Mouse (Mus musculus) kidney, postnatal 4 days (tissue): ENCODE results near the gene Ttc39d.
"Not testable (repeated sequence)": the region's sequence is repeated elsewhere in the genome, so short reads cannot be mapped to it uniquely, and the experiment has no call there.

ENCODE experiments used
- DNase-seq, 2 experiments: peaks; one replicate each; pipeline ENCODE4 v3.0.0; 2021; ENCODE audit warnings: mixed read lengths in 2 of 2

The Ttc39d gene

GRCm38 (mm10) chr17:80206671-80207581 is at the start of gene Ttc39d, which contains the start of gene Srsf7:
TSS of gene Ttc39d (plus strand) at chr17:80207460.
TSS of gene Srsf7 (minus strand) at chr17:80207307.
- peak; percentile 99 for DNase-seq

- no peak for DNase-seq
These were observed 49.8 kb upstream of the Ttc39d start for GRCm38 (mm10) chr17:80157489-80157888.

- DNase-seq = peak; percentile 81 to 86
These were observed 46.8 kb upstream of the Ttc39d start for GRCm38 (mm10) chr17:80160454-80160853.

- no peak for DNase-seq
These were observed 43.3 kb upstream of the Ttc39d start for GRCm38 (mm10) chr17:80163991-80164390.

GRCm38 (mm10) chr17:80165741-80166140 is 41.5 kb upstream of the Ttc39d start:
- peak in 1 of 2 experiments; percentile 21 for DNase-seq

GRCm38 (mm10) chr17:80166346-80166745 is 40.9 kb upstream of the Ttc39d start:
- DNase-seq = no peak

- no peak for DNase-seq
These were observed 39.8 kb upstream of the Ttc39d start for GRCm38 (mm10) chr17:80167436-80167835.

- peak; percentile 17 to 46 for DNase-seq
These were observed 39.4 kb upstream of the Ttc39d start for GRCm38 (mm10) chr17:80167851-80168251.

GRCm38 (mm10) chr17:80168425-80169182 is 38.7 kb upstream of the Ttc39d start:
- peak; percentile 69 to 75 for DNase-seq

GRCm38 (mm10) chr17:80169792-80170191 is 37.5 kb upstream of the Ttc39d start:
- no peak for DNase-seq

GRCm38 (mm10) chr17:80170951-80171350 is 36.3 kb upstream of the Ttc39d start:
- no peak for DNase-seq

- DNase-seq = no peak
These were observed 35.3 kb upstream of the Ttc39d start for GRCm38 (mm10) chr17:80171948-80172347.

GRCm38 (mm10) chr17:80172761-80173160 is 34.5 kb upstream of the Ttc39d start:
- no peak for DNase-seq

- no peak for DNase-seq
These were observed 33.6 kb upstream of the Ttc39d start for GRCm38 (mm10) chr17:80173708-80174107.

- DNase-seq = no peak
These were observed 33.1 kb upstream of the Ttc39d start for GRCm38 (mm10) chr17:80174146-80174545.

- DNase-seq = peak in 1 of 2 experiments; percentile 40
These were observed 32.4 kb upstream of the Ttc39d start for GRCm38 (mm10) chr17:80174699-80175385.

GRCm38 (mm10) chr17:80175386-80175739 is 31.9 kb upstream of the Ttc39d start:
- DNase-seq = no peak

- DNase-seq = no peak
These were observed 31.3 kb upstream of the Ttc39d start for GRCm38 (mm10) chr17:80175966-80176365.

- not testable (repeated sequence) for DNase-seq
These were observed 28.4 kb upstream of the Ttc39d start for GRCm38 (mm10) chr17:80178846-80179245.

GRCm38 (mm10) chr17:80179959-80180358 is 27.3 kb upstream of the Ttc39d start:
- DNase-seq = peak; percentile 82 to 87

- DNase-seq = no peak
These were observed 26.8 kb upstream of the Ttc39d start for GRCm38 (mm10) chr17:80180468-80180867.

- DNase-seq = no peak
These were observed 23.6 kb upstream of the Ttc39d start for GRCm38 (mm10) chr17:80183615-80184014.

GRCm38 (mm10) chr17:80193075-80193474 is 14.2 kb upstream of the Ttc39d start:
- no peak for DNase-seq
